Mouse (Mus musculus) liver, postnatal 0 days (tissue): ENCODE data around the gene Gjb2.

Experiments
- CTCF ChIP-seq: sonication (generic); IDR thresholded peaks from 2 replicates; pipeline ENCODE4 v1.5.1; 2016; ENCODE audit warnings: antibody characterized with exemption, low read depth
- EP300 ChIP-seq: IDR thresholded peaks from 2 replicates; pipeline ENCODE4 v1.6.1; 2016; ENCODE audit warnings: antibody characterized with exemption, low read depth, mild to moderate bottlenecking

DNA sequence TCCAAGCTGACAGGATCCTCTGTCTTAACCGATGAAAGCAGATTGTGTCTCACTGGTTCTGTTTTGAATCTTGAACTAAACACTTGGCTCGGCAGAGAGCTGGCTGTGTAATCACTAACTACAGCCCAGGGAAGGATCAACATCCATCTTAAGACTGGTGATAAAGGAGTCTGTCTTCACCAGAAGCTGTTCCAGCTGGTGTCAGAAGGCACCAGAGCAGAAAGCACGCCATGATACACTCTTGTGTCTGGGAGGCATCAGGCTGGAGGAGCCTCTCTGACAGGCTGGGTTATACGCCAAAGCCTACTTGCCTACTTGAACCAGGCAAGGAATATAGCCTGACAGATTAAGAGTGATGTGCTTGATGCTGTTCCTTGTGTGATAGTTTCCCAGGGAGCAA is 41.2 kb upstream of the Gjb2 start:
- no peak for TF ChIP-seq CTCF
- no peak for TF ChIP-seq EP300
